Mouse (Mus musculus): ENCODE data around the gene Mthfd1l. TPM values are rescaled to one million over a fixed set of nuclear protein-coding genes. Genes with fewer than 3 reads are reported as not detected.

Gene Mthfd1l
- polyA plus RNA-seq, 1 experiment from 2014 or later, result 50.9 TPM

DNA sequence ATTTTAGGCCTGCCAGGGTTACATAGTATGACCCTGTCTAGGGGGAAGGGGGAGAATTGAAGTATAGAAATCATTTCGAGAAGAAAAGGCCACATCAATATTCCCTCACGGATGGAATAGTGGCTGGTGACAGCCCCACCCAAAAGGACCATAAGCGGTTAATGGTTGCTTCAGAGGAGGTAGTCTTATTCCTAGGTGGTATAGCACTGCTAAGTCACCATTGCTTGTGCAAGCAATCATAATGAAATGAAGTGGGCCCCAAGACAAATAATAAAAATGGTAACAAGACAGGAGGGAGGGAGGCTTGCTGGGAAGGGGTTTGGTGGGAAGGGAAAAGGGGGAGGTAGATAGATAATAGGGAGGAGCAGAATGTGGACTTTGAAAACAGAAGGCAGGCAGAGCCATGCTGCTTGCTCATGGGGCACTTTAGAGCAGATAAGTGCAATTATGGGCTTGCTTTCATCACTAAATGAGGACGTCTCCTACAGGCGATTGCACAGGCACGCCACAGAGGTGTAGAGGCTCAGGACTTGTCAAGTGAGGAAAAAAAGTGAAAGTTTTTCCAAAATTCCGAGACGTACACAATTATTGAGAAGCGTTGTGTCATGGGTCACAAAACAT lies 105.4 kb downstream of the Mthfd1l start:
- no peak for DNase-seq (ENCODE audit: low spot score)
- H3K36me3 ChIP-seq (ENCODE audit: control insufficient read depth, insufficient read depth, low read length), result no peaks in the 10 kb centered on the region; the same call in 1 of the 2 replicates
- no peak for ATAC-seq (replicated peaks; ENCODE audit: low FRiP score)
- H3K4me3 ChIP-seq (ENCODE audit: low read depth, low read length), result no peak overlapping the region
- no peaks in the 10 kb centered on the region for H3K9me3 ChIP-seq (ENCODE audit: control insufficient read depth, low read length)
- H3K9ac ChIP-seq (ENCODE audit: low read depth, low read length), result no peak overlapping the region
- no peak overlapping the region for H3K27ac ChIP-seq (ENCODE audit: low read depth, low read length)
- no peaks in the 10 kb centered on the region for H3K27me3 ChIP-seq (replicated peaks; ENCODE audit: control insufficient read depth, insufficient read depth, low read length)
- H3K4me2 ChIP-seq, result no peak overlapping the region
- peaks cover 5% of the 10 kb centered on the region; the same call in 1 of the 2 replicates for H3K4me1 ChIP-seq (replicated peaks; ENCODE audit: control insufficient read depth, insufficient read depth, low read length)
- WGBS, result 81% methylated on average over 9 of the region's 9 CpGs

DNA sequence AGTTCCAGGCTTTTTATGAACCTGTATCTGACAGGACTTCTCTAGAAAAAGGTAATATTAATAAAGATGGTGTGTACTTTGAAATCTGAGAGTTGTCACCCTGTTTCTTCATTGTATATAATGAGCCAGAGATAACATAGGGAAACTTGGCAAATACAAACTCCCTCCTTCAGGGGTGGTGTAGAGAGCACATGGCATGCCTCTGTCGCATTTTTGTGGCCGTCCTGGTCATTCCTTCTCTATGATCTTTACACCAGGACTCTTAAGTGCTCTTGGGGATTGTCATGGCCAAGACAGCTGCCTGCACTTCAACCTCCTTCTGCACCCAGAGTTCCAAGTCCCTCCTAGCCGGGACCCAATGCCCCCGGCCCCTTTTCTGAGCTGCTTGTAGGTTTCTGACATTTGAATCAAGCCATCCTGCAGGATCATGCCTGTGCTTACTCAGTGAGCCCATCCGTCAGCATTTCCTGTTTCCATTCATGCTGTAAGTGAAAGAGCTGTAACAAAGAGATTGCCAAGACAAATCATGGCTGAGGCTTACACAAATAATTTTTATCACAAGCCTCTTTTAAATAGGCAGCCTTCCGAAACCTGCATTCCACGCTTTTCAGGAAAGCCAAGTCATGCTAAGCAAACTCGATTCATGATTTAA lies 106.2 kb downstream of the Mthfd1l start:
- 44% methylated on average over 8 of the region's 8 CpGs for WGBS
- H3K27ac ChIP-seq (ENCODE audit: low read depth, low read length), result peak overlapping the region; percentile 11; the same call in 1 of the 2 replicates

DNA sequence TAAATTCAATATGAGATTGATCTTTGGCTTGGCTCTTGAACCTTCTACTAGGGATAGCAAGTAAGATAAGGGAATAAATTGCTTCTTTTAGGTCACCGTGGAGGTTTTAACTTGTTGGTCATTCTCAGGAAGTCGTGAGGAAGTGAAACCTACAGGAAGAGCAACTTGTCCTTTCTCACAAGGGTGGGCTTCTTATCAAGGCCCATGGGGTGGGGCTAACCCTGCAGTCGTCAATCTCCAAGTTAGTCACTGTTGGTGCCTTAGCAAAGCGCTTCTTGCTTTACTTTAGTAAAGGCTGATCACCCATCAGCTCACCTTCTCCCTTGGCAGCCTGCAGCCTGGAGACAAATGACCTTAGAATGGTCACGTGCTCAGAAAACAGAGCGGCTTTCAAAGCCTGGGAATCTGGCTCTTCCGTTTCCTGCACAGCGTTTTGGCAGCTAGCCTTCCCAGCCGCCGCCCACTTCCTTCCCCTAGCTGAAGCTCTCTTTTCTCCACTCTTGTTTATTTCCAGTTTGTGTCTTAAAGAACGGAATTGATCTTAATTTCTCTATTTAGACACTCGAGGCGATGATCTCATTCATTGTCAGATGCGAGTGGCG lies 106.8 kb downstream of the Mthfd1l start:
- 39% methylated on average over 15 of the region's 15 CpGs for WGBS
- no peaks in the 10 kb centered on the region for H3K9me3 ChIP-seq (ENCODE audit: control insufficient read depth, low read length)
- ATAC-seq (replicated peaks; ENCODE audit: low FRiP score) (0 out of 2 replicates have a peak, but pooled peaks have one; percentile 20), DNase-seq (ENCODE audit: low spot score) (no peak)
- H3K9ac ChIP-seq (ENCODE audit: low read depth, low read length), result no peak overlapping the region
- no peaks in the 10 kb centered on the region for H3K27me3 ChIP-seq (replicated peaks; ENCODE audit: control insufficient read depth, insufficient read depth, low read length)
- H3K36me3 ChIP-seq (ENCODE audit: control insufficient read depth, insufficient read depth, low read length), result peaks cover 4% of the 10 kb centered on the region; the same call in 1 of the 2 replicates
- H3K4me1 ChIP-seq (replicated peaks; ENCODE audit: control insufficient read depth, insufficient read depth, low read length), result peaks cover 5% of the 10 kb centered on the region; the same call in 1 of the 2 replicates
- H3K27ac ChIP-seq (ENCODE audit: low read depth, low read length), result peak overlapping the region; percentile 11; the same call in 1 of the 2 replicates
- peak overlapping the region; percentile 25 for H3K4me2 ChIP-seq
- H3K4me3 ChIP-seq (ENCODE audit: low read depth, low read length), result no peak overlapping the region

More for the DNA sequence above, 106.2 kb downstream of the Mthfd1l start:
- no peaks in the 10 kb centered on the region for H3K27me3 ChIP-seq (replicated peaks; ENCODE audit: control insufficient read depth, insufficient read depth, low read length)
- peaks cover 3% of the 10 kb centered on the region; the same call in 1 of the 2 replicates for H3K36me3 ChIP-seq (ENCODE audit: control insufficient read depth, insufficient read depth, low read length)
- H3K4me3 ChIP-seq (ENCODE audit: low read depth, low read length), result no peak overlapping the region
- H3K4me2 ChIP-seq, result peak overlapping the region; percentile 25; the same call in 1 of the 2 replicates
- DNase-seq (ENCODE audit: low spot score) (no peak), ATAC-seq (replicated peaks; ENCODE audit: low FRiP score) (no peak)
- H3K9me3 ChIP-seq (ENCODE audit: control insufficient read depth, low read length), result no peaks in the 10 kb centered on the region
- peaks cover 5% of the 10 kb centered on the region; the same call in 1 of the 2 replicates for H3K4me1 ChIP-seq (replicated peaks; ENCODE audit: control insufficient read depth, insufficient read depth, low read length)
- no peak overlapping the region for H3K9ac ChIP-seq (ENCODE audit: low read depth, low read length)

DNA sequence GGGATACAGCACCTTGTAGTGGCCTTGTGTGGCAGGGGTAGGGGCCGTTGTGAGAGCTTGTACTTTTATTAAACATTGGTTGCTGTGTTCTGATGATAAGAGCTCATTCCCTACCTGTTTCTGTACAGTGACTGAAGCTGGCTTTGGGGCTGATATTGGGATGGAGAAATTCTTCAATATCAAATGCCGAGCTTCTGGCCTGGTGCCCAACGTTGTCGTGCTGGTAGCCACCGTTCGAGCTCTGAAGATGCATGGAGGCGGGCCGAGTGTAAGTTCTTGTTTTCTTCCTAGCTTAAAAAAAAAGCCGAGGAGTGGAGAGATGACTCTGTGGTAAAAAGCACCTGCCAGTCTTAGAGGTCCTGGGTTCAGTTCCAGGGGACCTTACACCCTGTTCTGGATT lies 110.7 kb downstream of the Mthfd1l start:
- Histone ChIP-seq H3K9me3 (ENCODE audit: control insufficient read depth, low read length) (no peaks in the 10 kb centered on the region), H3K36me3 (ENCODE audit: control insufficient read depth, insufficient read depth, low read length) (peaks cover 22% of the 10 kb centered on the region; the same call in 1 of the 2 replicates), H3K4me2 (no peak overlapping the region), H3K27me3 (replicated peaks; ENCODE audit: control insufficient read depth, insufficient read depth, low read length) (no peaks in the 10 kb centered on the region), H3K27ac (ENCODE audit: low read depth, low read length) (no peak overlapping the region), H3K4me1 (replicated peaks; ENCODE audit: control insufficient read depth, insufficient read depth, low read length) (peaks cover 5% of the 10 kb centered on the region; the same call in 1 of the 2 replicates), H3K9ac (ENCODE audit: low read depth, low read length) (no peak overlapping the region), H3K4me3 (ENCODE audit: low read depth, low read length) (no peak overlapping the region)
- no peak for ATAC-seq (replicated peaks; ENCODE audit: low FRiP score)
- 91% methylated on average over 9 of the region's 9 CpGs for WGBS
- no peak for DNase-seq (ENCODE audit: low spot score)

DNA sequence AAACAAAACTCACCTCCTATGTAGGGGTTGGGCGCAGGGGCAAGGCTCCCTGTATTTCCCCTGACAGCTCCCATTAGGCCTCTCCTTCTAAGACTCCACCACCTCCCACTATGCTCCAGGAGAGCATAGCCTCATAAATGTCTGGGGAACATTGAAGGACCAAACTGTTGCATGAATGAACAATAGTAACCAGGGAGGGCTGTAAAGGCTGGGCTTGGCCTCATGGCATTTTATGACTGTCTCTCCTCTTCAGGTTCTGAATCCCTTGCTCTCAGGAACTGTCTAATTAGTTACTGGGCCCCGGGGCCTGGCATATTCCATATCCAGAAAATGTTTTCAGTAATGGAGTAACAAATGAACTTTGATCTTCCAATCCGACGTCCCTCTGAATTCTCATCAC lies 112.0 kb downstream of the Mthfd1l start:
- 93% methylated on average over 4 of the region's 4 CpGs for WGBS
- DNase-seq (ENCODE audit: low spot score), result no peak
- H3K4me1 ChIP-seq (replicated peaks; ENCODE audit: control insufficient read depth, insufficient read depth, low read length), result no peaks in the 10 kb centered on the region
- peaks cover 27% of the 10 kb centered on the region; the same call in 1 of the 2 replicates for H3K36me3 ChIP-seq (ENCODE audit: control insufficient read depth, insufficient read depth, low read length)
- H3K9ac ChIP-seq (ENCODE audit: low read depth, low read length), result no peak overlapping the region
- ATAC-seq (replicated peaks; ENCODE audit: low FRiP score), result no peak
- no peak overlapping the region for H3K4me3 ChIP-seq (ENCODE audit: low read depth, low read length)
- no peaks in the 10 kb centered on the region for H3K27me3 ChIP-seq (replicated peaks; ENCODE audit: control insufficient read depth, insufficient read depth, low read length)
- no peak overlapping the region for H3K4me2 ChIP-seq
- H3K27ac ChIP-seq (ENCODE audit: low read depth, low read length), result no peak overlapping the region
- no peaks in the 10 kb centered on the region for H3K9me3 ChIP-seq (ENCODE audit: control insufficient read depth, low read length)

DNA sequence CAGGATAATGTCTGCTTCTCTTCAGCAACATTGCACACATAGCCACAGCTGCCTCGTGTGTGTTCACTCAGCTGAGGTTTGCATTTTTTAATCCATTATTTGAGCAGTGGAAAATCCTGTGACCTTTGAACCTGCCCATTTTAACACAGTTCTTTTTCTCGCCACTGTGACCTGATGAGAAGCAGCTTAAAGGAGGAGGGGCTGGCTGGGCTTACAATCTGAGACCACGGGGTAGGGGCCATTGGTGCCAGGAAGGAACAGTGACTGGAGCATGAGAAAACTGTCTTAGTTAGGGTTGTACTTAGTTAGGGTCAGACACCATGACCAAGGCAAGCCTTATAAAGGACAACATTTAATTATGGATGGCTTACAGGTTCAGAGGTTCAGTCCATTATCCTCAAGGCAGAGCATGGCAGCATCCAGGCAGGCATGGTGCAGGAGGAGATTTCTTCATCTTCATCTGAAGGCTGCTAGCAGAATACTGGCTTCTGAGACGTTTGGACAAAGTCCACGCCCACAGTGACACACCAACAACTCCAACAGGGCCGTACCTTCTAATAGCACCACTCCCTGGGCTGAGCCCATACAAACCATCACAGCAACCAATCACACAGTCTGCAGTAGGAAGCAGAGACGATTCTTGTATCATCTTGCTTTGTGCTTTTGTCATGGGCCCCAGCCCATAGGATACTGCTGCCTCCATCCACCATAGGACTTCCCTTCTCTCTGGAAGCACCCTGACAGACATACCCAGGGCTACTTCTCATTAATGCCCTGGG lies 112.6 kb downstream of the Mthfd1l start:
- Histone ChIP-seq H3K9me3 (ENCODE audit: control insufficient read depth, low read length) (no peaks in the 10 kb centered on the region), H3K27me3 (replicated peaks; ENCODE audit: control insufficient read depth, insufficient read depth, low read length) (no peaks in the 10 kb centered on the region), H3K36me3 (ENCODE audit: control insufficient read depth, insufficient read depth, low read length) (peaks cover 31% of the 10 kb centered on the region; the same call in 1 of the 2 replicates), H3K4me2 (no peak overlapping the region), H3K4me3 (ENCODE audit: low read depth, low read length) (no peak overlapping the region), H3K9ac (ENCODE audit: low read depth, low read length) (no peak overlapping the region), H3K4me1 (replicated peaks; ENCODE audit: control insufficient read depth, insufficient read depth, low read length) (no peaks in the 10 kb centered on the region), H3K27ac (ENCODE audit: low read depth, low read length) (no peak overlapping the region)
- ATAC-seq (replicated peaks; ENCODE audit: low FRiP score) (no peak), DNase-seq (ENCODE audit: low spot score) (no peak)
- WGBS, result 73% methylated on average over 7 of the region's 7 CpGs

DNA sequence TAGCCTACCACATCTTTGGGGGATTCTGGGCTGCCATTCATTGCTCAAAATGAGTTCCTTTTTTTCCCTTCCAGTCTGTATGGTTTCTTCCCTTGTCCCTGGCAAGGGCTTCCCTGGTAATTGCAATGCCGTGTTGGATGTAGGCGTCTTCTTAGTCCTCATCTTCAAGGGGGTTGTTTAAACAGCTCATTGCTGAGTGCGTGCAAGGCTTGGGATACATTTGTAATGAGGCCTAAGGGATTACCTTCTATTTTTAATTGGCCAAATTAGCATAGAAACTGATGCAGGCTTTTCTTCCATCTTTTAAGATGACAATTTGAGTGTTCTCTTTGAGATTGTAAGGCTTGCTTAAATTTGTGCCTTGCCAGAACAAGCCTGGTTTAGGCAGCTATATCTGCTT lies 114.6 kb downstream of the Mthfd1l start:
- Histone ChIP-seq H3K27me3 (replicated peaks; ENCODE audit: control insufficient read depth, insufficient read depth, low read length) (no peaks in the 10 kb centered on the region), H3K4me3 (ENCODE audit: low read depth, low read length) (no peak overlapping the region), H3K36me3 (ENCODE audit: control insufficient read depth, insufficient read depth, low read length) (peaks cover 31% of the 10 kb centered on the region; the same call in 1 of the 2 replicates), H3K27ac (ENCODE audit: low read depth, low read length) (no peak overlapping the region), H3K4me1 (replicated peaks; ENCODE audit: control insufficient read depth, insufficient read depth, low read length) (no peaks in the 10 kb centered on the region), H3K9me3 (ENCODE audit: control insufficient read depth, low read length) (no peaks in the 10 kb centered on the region), H3K9ac (ENCODE audit: low read depth, low read length) (no peak overlapping the region), H3K4me2 (no peak overlapping the region)
- no peak for DNase-seq (ENCODE audit: low spot score)
- 89% methylated on average over 3 of the region's 3 CpGs for WGBS
- ATAC-seq (replicated peaks; ENCODE audit: low FRiP score), result no peak

DNA sequence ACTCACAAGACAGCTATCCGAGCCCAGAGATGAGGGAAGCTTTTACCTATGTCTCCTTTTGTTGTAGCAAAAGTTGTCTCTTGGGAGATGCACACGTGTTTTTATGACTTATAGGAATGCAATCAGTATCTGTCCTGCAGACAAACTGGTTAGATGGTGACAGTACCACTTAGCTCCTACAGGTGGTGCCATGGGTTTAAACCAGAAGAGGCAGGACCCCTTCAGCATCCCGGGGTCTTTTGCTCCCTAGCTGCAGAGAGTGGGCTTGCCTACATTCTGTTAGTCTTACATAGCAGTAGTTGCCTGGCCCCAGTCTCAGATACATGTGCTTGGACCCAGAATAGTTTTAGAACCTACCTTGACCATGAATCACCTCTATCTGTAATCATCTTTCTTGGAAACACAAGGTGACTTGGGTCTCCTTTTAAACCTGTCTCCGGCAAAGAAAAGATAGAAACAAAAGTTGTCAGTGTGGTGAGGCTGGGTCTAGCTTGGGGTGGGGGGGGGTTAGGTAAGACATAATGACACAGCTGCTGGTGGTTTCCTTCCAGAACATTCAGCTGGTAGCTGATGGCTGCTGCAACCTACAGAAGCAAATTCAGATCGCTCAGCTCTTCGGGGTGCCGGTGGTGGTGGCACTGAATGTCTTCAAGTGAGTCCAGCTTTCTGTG lies 116.0 kb downstream of the Mthfd1l start:
- Histone ChIP-seq H3K9ac (ENCODE audit: low read depth, low read length) (no peak overlapping the region), H3K4me1 (replicated peaks; ENCODE audit: control insufficient read depth, insufficient read depth, low read length) (no peaks in the 10 kb centered on the region), H3K36me3 (ENCODE audit: control insufficient read depth, insufficient read depth, low read length) (peaks cover 31% of the 10 kb centered on the region; the same call in 1 of the 2 replicates), H3K9me3 (ENCODE audit: control insufficient read depth, low read length) (no peaks in the 10 kb centered on the region), H3K27me3 (replicated peaks; ENCODE audit: control insufficient read depth, insufficient read depth, low read length) (no peaks in the 10 kb centered on the region), H3K4me3 (ENCODE audit: low read depth, low read length) (no peak overlapping the region), H3K27ac (ENCODE audit: low read depth, low read length) (no peak overlapping the region), H3K4me2 (no peak overlapping the region)
- ATAC-seq (replicated peaks; ENCODE audit: low FRiP score), result no peak
- whole genome bisulfite sequencing, result 83% methylated on average over 7 of the region's 7 CpGs
- no peak for DNase-seq (ENCODE audit: low spot score)

Measured in liver, embryonic 11.5 days (tissue).